ENCODE assay signal across 8 mouse cellular contexts in the genomic region with DNA sequence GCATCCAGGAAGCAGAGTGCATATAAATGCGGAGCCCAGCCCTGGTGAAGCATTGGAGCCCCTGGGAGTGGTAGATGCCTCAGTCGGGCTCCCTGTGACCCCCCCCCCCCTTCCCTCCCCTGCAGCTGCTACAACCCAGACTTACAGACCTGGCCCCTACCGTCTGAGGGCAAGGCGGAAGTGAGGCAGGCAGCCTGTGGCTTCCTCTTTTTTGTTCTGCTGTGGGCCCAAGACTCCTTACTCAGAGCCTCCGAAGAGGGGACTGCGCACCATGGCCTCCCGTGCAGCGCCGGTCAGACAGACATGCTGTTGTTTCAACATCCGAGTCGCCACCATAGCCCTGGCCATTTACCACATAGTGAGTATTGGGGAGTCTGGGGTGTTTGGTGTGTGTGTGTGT. TPM values are rescaled to one million over a fixed set of nuclear protein-coding genes. Genes with fewer than 3 reads are reported as not detected.
DNase-seq lines count a peak whose midpoint lies in the region; ATAC-seq and TF ChIP-seq lines count a peak whose summit lies in the region.

A gene (plus strand): TSS at position 49 of the 400 bp plus-strand sequence.

- TF ChIP-seq EP300 in stomach, postnatal 0 days (optimal IDR thresholded peaks at IDR 0.05): no peak

- no peak within 1 kb of the TSS for H3K4me2 ChIP-seq in embryonic facial prominence, embryonic 15.5 days (replicated peaks)
- H3K4me2 ChIP-seq in stomach, postnatal 0 days (replicated peaks; ENCODE audit: low read depth): no peak within 1 kb of the TSS

- no peak within 1 kb of the TSS for H3K4me3 ChIP-seq in embryonic facial prominence, embryonic 15.5 days (replicated peaks)
- H3K4me3 ChIP-seq in stomach, postnatal 0 days (ENCODE audit: low read depth, low read length): no peak within 1 kb of the TSS

- peaks cover 12% of the 10 kb centered on the region for H3K4me1 ChIP-seq in embryonic facial prominence, embryonic 15.5 days
- no peaks in the 10 kb centered on the region for H3K4me1 ChIP-seq in stomach, postnatal 0 days (replicated peaks; ENCODE audit: control insufficient read depth, insufficient read depth)

- no peak for DNase-seq in left cerebral cortex, adult 18-20 months (ENCODE audit: low spot score in 2 of 2)
- no peak for DNase-seq in left cerebral cortex, adult 9 months (ENCODE audit: low spot score in 2 of 2)
- DNase-seq in left cerebral cortex, postnatal 36 days (ENCODE audit: low spot score in 2 of 2): no peak
- peak; percentile 27 for DNase-seq in stomach, postnatal 0 days (ENCODE audit: low spot score)
- no peak for DNase-seq in embryo, embryonic 11 days

- H3K9ac ChIP-seq in embryonic facial prominence, embryonic 15.5 days: no peak within 1 kb of the TSS
- H3K9ac ChIP-seq in stomach, postnatal 0 days (ENCODE audit: low read length): no peak within 1 kb of the TSS

- TF ChIP-seq CTCF in stomach, postnatal 0 days (IDR thresholded peaks at IDR 0.05; ENCODE audit: low read depth): no peak

- no peaks in the 10 kb centered on the region for H3K9me3 ChIP-seq in embryonic facial prominence, embryonic 15.5 days (replicated peaks)
- H3K9me3 ChIP-seq in stomach, postnatal 0 days (ENCODE audit: control insufficient read depth, low read length): no peaks in the 10 kb centered on the region

- H3K36me3 ChIP-seq in embryonic facial prominence, embryonic 15.5 days: no peaks in the 10 kb centered on the region
- no peaks in the 10 kb centered on the region for H3K36me3 ChIP-seq in stomach, postnatal 0 days (ENCODE audit: control insufficient read depth, insufficient read depth, low read length)

- H3K27ac ChIP-seq in embryonic facial prominence, embryonic 15.5 days (replicated peaks): no peak within 1 kb of the TSS
- H3K27ac ChIP-seq in stomach, postnatal 0 days (replicated peaks): peak within 1 kb of the TSS; percentile 40; the same call in 1 of the 2 replicates

- no peaks in the 10 kb centered on the region for H3K27me3 ChIP-seq in embryonic facial prominence, embryonic 15.5 days
- H3K27me3 ChIP-seq in stomach, postnatal 0 days (ENCODE audit: control insufficient read depth, insufficient read depth, low read length): no peaks in the 10 kb centered on the region

- WGBS in embryonic facial prominence, embryonic 15.5 days: 61% methylated on average over 11 of the region's 11 CpGs
- WGBS in stomach, postnatal 0 days: 55% methylated on average over 11 of the region's 11 CpGs

- intact Hi-C loops in left cerebral cortex, postnatal 36 days (cut with DNase I): no loop called here

- no peak for ATAC-seq in embryonic facial prominence, embryonic 15.5 days (ENCODE audit: insufficient number of reproducible peaks, low FRiP score, low TSS enrichment, low read depth)
- peak; percentile 72 to 81 for ATAC-seq in hematopoietic stem cell, adult 5-6 weeks (replicated peaks in 1 of 2; ENCODE audit: insufficient read depth in 1 of 2, low FRiP score in 2 of 2, low TSS enrichment in 1 of 2, low read depth in 1 of 2, poor library complexity in 2 of 2, severe bottlenecking in 2 of 2)
- no peak for ATAC-seq in megakaryocyte-erythroid progenitor cell, adult 5-6 weeks (replicated peaks; ENCODE audit: low FRiP score, low TSS enrichment, poor library complexity, severe bottlenecking)
- peak; percentile 22; the same call in 1 of the 2 replicates for ATAC-seq in stomach, postnatal 0 days (ENCODE audit: low FRiP score, low TSS enrichment)

RNA-seq across cellular contexts. Expression of the gene that starts here (rescaled TPM):
- 10 to 100 TPM; 34.2 to 35.2 TPM for total RNA-seq in left cerebral cortex, adult 18-20 months (2021)
- 65.7 and 66.3 TPM in 2 replicates for polyA plus RNA-seq in embryonic facial prominence, embryonic 15.5 days (2015; fragmentation: Nextera tagmentation; extraction: Ambion mirVana)
- total RNA-seq in hematopoietic stem cell, adult 5-6 weeks (2017): 169 and 212 TPM in 2 replicates
- 10 to 100 TPM; 33.3 to 38.6 TPM for total RNA-seq in left cerebral cortex, postnatal 36 days (2021)
- 111 and 132 TPM in 2 replicates for total RNA-seq in megakaryocyte-erythroid progenitor cell, adult 5-6 weeks (2014; fragmentation: Nextera tagmentation)
- 33.5 and 41.8 TPM in 2 replicates for total RNA-seq in megakaryocyte-erythroid progenitor cell, adult 5-6 weeks (2017)
- polyA plus RNA-seq in stomach, postnatal 0 days (2015; fragmentation: Nextera tagmentation; extraction: Ambion mirVana): 30.5 and 34.0 TPM in 2 replicates

Comparison
In these comparisons a context has a peak if more than half of its experiments do, and no peak if none do; other contexts are left out.
1. ATAC-seq: peak in hematopoietic stem cell, adult 5-6 weeks (2 of 2) and stomach, postnatal 0 days (single experiment); none in embryonic facial prominence, embryonic 15.5 days (single experiment) and megakaryocyte-erythroid progenitor cell, adult 5-6 weeks (single experiment).